Comparison of ENCODE assay signal across 8 mouse cellular contexts in genomic region chr2:105688011-105688410, GRCm38 (mm10). TPM values are rescaled to one million over a fixed set of nuclear protein-coding genes. Genes with fewer than 3 reads are reported as not detected.
DNase-seq lines count a peak whose midpoint lies in the region; ATAC-seq lines count a peak whose summit lies in the region.

No protein-coding gene starts in this region.

- no peak for ATAC-seq in liver, embryonic 11.5 days (replicated peaks; ENCODE audit: low FRiP score)
- no peak; the same call in 1 of the 2 replicates for ATAC-seq in forebrain, embryonic 12.5 days (ENCODE audit: low FRiP score)
- no peak for ATAC-seq in limb, embryonic 11.5 days (ENCODE audit: insufficient number of reproducible peaks, low FRiP score, low TSS enrichment, low read depth)
- ATAC-seq in neural tube, embryonic 15.5 days (ENCODE audit: low FRiP score) = no peak

- under 1% methylated on average over 17 of the region's 17 CpGs for WGBS in liver, embryonic 11.5 days
- WGBS in forebrain, embryonic 12.5 days = 2% methylated on average over 17 of the region's 17 CpGs
- under 1% methylated on average over 17 of the region's 17 CpGs for WGBS in limb, embryonic 11.5 days
- 7% methylated on average over 17 of the region's 17 CpGs for WGBS in neural tube, embryonic 15.5 days

- no peak overlapping the region for H3K4me3 ChIP-seq in liver, embryonic 11.5 days (ENCODE audit: low read depth, low read length)
- H3K4me3 ChIP-seq in forebrain, embryonic 12.5 days (replicated peaks) = peak overlapping the region; percentile 28
- H3K4me3 ChIP-seq in limb, embryonic 11.5 days (ENCODE audit: low read depth, low read length) = no peak overlapping the region
- peak overlapping the region; percentile 14 for H3K4me3 ChIP-seq in neural tube, embryonic 15.5 days (replicated peaks)

- no peaks in the 10 kb centered on the region for H3K9me3 ChIP-seq in liver, embryonic 11.5 days (ENCODE audit: control insufficient read depth, low read length)
- H3K9me3 ChIP-seq in forebrain, embryonic 12.5 days = no peaks in the 10 kb centered on the region
- no peaks in the 10 kb centered on the region for H3K9me3 ChIP-seq in limb, embryonic 11.5 days (ENCODE audit: control insufficient read depth, low read length)
- no peaks in the 10 kb centered on the region for H3K9me3 ChIP-seq in neural tube, embryonic 15.5 days (replicated peaks)

- H3K4me1 ChIP-seq in liver, embryonic 11.5 days (replicated peaks; ENCODE audit: control insufficient read depth, insufficient read depth, low read length) = no peaks in the 10 kb centered on the region
- H3K4me1 ChIP-seq in forebrain, embryonic 12.5 days = peaks cover 69% of the 10 kb centered on the region
- no peaks in the 10 kb centered on the region for H3K4me1 ChIP-seq in limb, embryonic 11.5 days (ENCODE audit: control insufficient read depth, insufficient read depth, low read length)
- peaks cover 31% of the 10 kb centered on the region for H3K4me1 ChIP-seq in neural tube, embryonic 15.5 days

- no peaks in the 10 kb centered on the region for H3K36me3 ChIP-seq in liver, embryonic 11.5 days (ENCODE audit: control insufficient read depth, insufficient read depth, low read length)
- peaks cover 34% of the 10 kb centered on the region for H3K36me3 ChIP-seq in forebrain, embryonic 12.5 days (replicated peaks)
- no peaks in the 10 kb centered on the region for H3K36me3 ChIP-seq in limb, embryonic 11.5 days (ENCODE audit: control insufficient read depth, insufficient read depth, low read length)
- H3K36me3 ChIP-seq in neural tube, embryonic 15.5 days = no peaks in the 10 kb centered on the region

- H3K27me3 ChIP-seq in liver, embryonic 11.5 days (replicated peaks; ENCODE audit: control insufficient read depth, insufficient read depth, low read length) = peaks cover 98% of the 10 kb centered on the region
- H3K27me3 ChIP-seq in forebrain, embryonic 12.5 days = peaks cover 68% of the 10 kb centered on the region
- peaks cover 90% of the 10 kb centered on the region for H3K27me3 ChIP-seq in limb, embryonic 11.5 days (ENCODE audit: control insufficient read depth, insufficient read depth, low read length)
- H3K27me3 ChIP-seq in neural tube, embryonic 15.5 days (replicated peaks) = peaks cover 86% of the 10 kb centered on the region

- no peak overlapping the region for H3K9ac ChIP-seq in liver, embryonic 11.5 days (ENCODE audit: low read depth, low read length)
- H3K9ac ChIP-seq in forebrain, embryonic 12.5 days = peak overlapping the region; percentile 53
- H3K9ac ChIP-seq in limb, embryonic 11.5 days (ENCODE audit: low read length) = no peak overlapping the region
- H3K9ac ChIP-seq in neural tube, embryonic 15.5 days (replicated peaks) = no peak overlapping the region

- H3K4me2 ChIP-seq in liver, embryonic 11.5 days = peak overlapping the region; percentile 32
- H3K4me2 ChIP-seq in forebrain, embryonic 12.5 days = peak overlapping the region; percentile 59
- 0 out of 2 replicates have a peak overlapping the region, but pooled peaks have one; percentile 10 for H3K4me2 ChIP-seq in limb, embryonic 11.5 days (ENCODE audit: low read depth, severe bottlenecking)
- peak overlapping the region; percentile 46 for H3K4me2 ChIP-seq in neural tube, embryonic 15.5 days

- DNase-seq in liver, embryonic 11.5 days (ENCODE audit: low spot score) = no peak
- DNase-seq in liver = no peak
- peak; percentile 46 for DNase-seq in limb, embryonic 11.5 days (ENCODE audit: low spot score)
- no peak for DNase-seq in thymus, postnatal 4 days
- DNase-seq in spleen, postnatal 10 days (ENCODE audit: low spot score in 2 of 2) = no peak
- DNase-seq in urinary bladder, postnatal 36 days (ENCODE audit: low spot score in 2 of 2) = no peak

- no peak overlapping the region for H3K27ac ChIP-seq in liver, embryonic 11.5 days (ENCODE audit: low read depth, low read length)
- H3K27ac ChIP-seq in forebrain, embryonic 12.5 days = peak overlapping the region; percentile 91
- no peak overlapping the region for H3K27ac ChIP-seq in limb, embryonic 11.5 days (replicated peaks; ENCODE audit: low read depth, low read length)
- H3K27ac ChIP-seq in neural tube, embryonic 15.5 days (replicated peaks) = no peak overlapping the region

RNA-seq across cellular contexts. Expression of gene Pax6, which starts 19.3 kb away (rescaled TPM):
- 0.26 TPM in 1 of 2 replicates, not detected in the other for polyA plus RNA-seq in liver, embryonic 11.5 days (2014; fragmentation: Nextera tagmentation; extraction: Ambion mirVana)
- polyA plus RNA-seq in forebrain, embryonic 12.5 days (2016; fragmentation: Nextera tagmentation; extraction: Ambion mirVana) = 110 and 111 TPM in 2 replicates
- polyA plus RNA-seq in limb, embryonic 11.5 days (2014; fragmentation: Nextera tagmentation; extraction: Ambion mirVana) = 0.11 and 0.23 TPM in 2 replicates
- polyA plus RNA-seq in neural tube, embryonic 15.5 days (2015; fragmentation: Nextera tagmentation; extraction: Ambion mirVana) = 9.4 and 11.4 TPM in 2 replicates

Comparison
In these comparisons a context has a peak if more than half of its experiments do, and no peak if none do; other contexts are left out.
1. H3K4me3 ChIP-seq: peak in forebrain, embryonic 12.5 days (single experiment) and neural tube, embryonic 15.5 days (single experiment); none in liver, embryonic 11.5 days (single experiment) and limb, embryonic 11.5 days (single experiment).
2. Peak in every context shown above with its lines, with median percentiles within 50 percentile points of each other: H3K4me2 ChIP-seq.